Mouse (Mus musculus): Measurements from ENCODE around the gene Ntng2.

GRCm38 (mm10) chr2:29295557-29295956 is 42.8 kb upstream of the Ntng2 start:
- TF ChIP-seq E2F4 (IDR thresholded peaks at IDR 0.05; ENCODE audit: insufficient read depth) (no peak), POLR2A (IDR thresholded peaks at IDR 0.05; ENCODE audit: insufficient read length, low read depth) (no peak), SRF (IDR thresholded peaks at IDR 0.05; ENCODE audit: control insufficient read depth, insufficient read length, low read depth) (no peak), MAX (IDR thresholded peaks at IDR 0.05; ENCODE audit: low read depth) (no peak), MYOD1 (IDR thresholded peaks at IDR 0.05; ENCODE audit: control insufficient read depth in 1 of 3, insufficient read length in 2 of 3, low read depth in 2 of 3) (no peak), REST (IDR thresholded peaks at IDR 0.05; ENCODE audit: insufficient read depth, insufficient read length) (no peak), TCF12 (IDR thresholded peaks at IDR 0.05; ENCODE audit: insufficient read depth, poor library complexity, severe bottlenecking) (no peak), POLR2AphosphoS2 (IDR thresholded peaks at IDR 0.05; ENCODE audit: insufficient read length, low read depth) (no peak), CEBPB (IDR thresholded peaks at IDR 0.05; ENCODE audit: insufficient read depth, poor library complexity, severe bottlenecking) (no peak), USF1 (IDR thresholded peaks at IDR 0.05; ENCODE audit: low read depth) (no peak), TCF3 (IDR thresholded peaks at IDR 0.05; ENCODE audit: insufficient read length, low read depth) (no peak)
